Mouse (Mus musculus) lung, embryonic 15.5 days (tissue): ENCODE data around the gene AA467197. TPM values are rescaled to one million over a fixed set of nuclear protein-coding genes. Genes with fewer than 3 reads are reported as not detected.

Source experiments
- ATAC-seq: fragments of 200-750 bp; cut with Nextera tagmentation; 2 replicates; pipeline ENCODE4 v1.8.0; 2017; ENCODE audit warnings: moderate number of reproducible peaks, borderline replicate concordance; ENCODE audit not compliant: low FRiP score, low TSS enrichment; ENCODE audit errors: extremely low read depth
- H3K27ac ChIP-seq: fragments of 300-500 bp; sonication (generic); 2 replicates; pipeline ENCODE4 v1.5.1; 2015; ENCODE audit warnings: moderate library complexity, mild to moderate bottlenecking, inconsistent platforms
- H3K27me3 ChIP-seq: fragments of 300-500 bp; sonication (generic); 2 replicates; pipeline ENCODE4 v1.6.1; 2015; ENCODE audit warnings: inconsistent platforms
- H3K36me3 ChIP-seq: fragments of 300-500 bp; sonication (generic); 2 replicates; pipeline ENCODE4 v1.6.1; 2015; ENCODE audit warnings: inconsistent platforms
- H3K4me1 ChIP-seq: fragments of 300-500 bp; sonication (generic); 2 replicates; pipeline ENCODE4 v1.6.1; 2015; ENCODE audit warnings: inconsistent platforms
- H3K4me2 ChIP-seq: fragments of 300-500 bp; sonication (generic); 2 replicates; pipeline ENCODE4 v1.6.1; 2015; ENCODE audit warnings: inconsistent platforms, mild to moderate bottlenecking, moderate library complexity
- H3K4me3 ChIP-seq: fragments of 300-500 bp; sonication (generic); 2 replicates; pipeline ENCODE4 v1.5.1; 2015; ENCODE audit warnings: mild to moderate bottlenecking, inconsistent platforms
- H3K9ac ChIP-seq: fragments of 300-500 bp; sonication (generic); 2 replicates; pipeline ENCODE4 v1.6.1; 2015; ENCODE audit warnings: inconsistent platforms
- H3K9me3 ChIP-seq: fragments of 300-500 bp; sonication (generic); 2 replicates; pipeline ENCODE4 v1.6.1; 2016; ENCODE audit warnings: inconsistent platforms
- WGBS: fragments of 180-500 bp; shearing (Covaris S2); methylation state at CpG from one replicate; pipeline ENCODE4 v1.1.7; 2015; 5-methylcytosine and 5-hydroxymethylcytosine counted together
- polyA plus RNA-seq: library from polyadenylated mRNA; unstranded; fragments of >200 nt; fragmentation: Nextera tagmentation; extraction: Ambion mirVana; gene quantifications from 2 replicates; pipeline ENCODE4 v1.2.1, GENCODE M21; 2015

Gene AA467197
- polyA plus RNA-seq, 1 experiment from 2014 or later: 0.76 TPM

GRCm38 (mm10) chr2:122652096-122653084 lies 15.6 kb downstream of the AA467197 start:
- 39% methylated on average over 17 of the region's 17 CpGs for WGBS
- H3K4me3 ChIP-seq: no peak overlapping the region
- no peaks in the 10 kb centered on the region for H3K9me3 ChIP-seq
- no peaks in the 10 kb centered on the region for H3K4me1 ChIP-seq
- H3K9ac ChIP-seq: no peak overlapping the region
- no peak overlapping the region for H3K27ac ChIP-seq
- 0 out of 2 replicates have a peak, but pooled peaks have one; percentile 39 for ATAC-seq
- no peaks in the 10 kb centered on the region for H3K27me3 ChIP-seq
- no peaks in the 10 kb centered on the region for H3K36me3 ChIP-seq
- H3K4me2 ChIP-seq: no peak overlapping the region

DNA sequence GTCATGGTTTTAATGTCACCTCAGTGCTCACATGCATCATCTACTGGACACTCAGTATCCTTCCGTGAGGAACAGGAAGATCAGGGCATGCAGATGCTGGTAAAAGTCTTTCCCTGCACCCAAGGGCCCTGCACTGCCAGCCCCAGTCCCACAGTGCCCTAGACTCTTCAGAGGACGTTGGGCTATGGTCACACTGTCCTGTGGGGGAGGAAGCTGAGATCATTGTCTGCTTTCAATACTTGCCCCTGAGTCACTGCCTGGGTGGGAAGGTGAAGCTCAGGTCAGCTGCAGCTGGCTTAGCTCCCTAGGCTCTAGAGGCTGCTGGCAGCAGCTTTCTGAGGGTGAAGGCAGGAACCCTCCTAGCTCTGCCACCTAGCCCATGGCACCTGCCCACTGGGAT lies 19.3 kb downstream of the AA467197 start:
- H3K4me1 ChIP-seq: no peaks in the 10 kb centered on the region

GRCm38 (mm10) chr2:122656767-122657166 lies 20.0 kb downstream of the AA467197 start:
- H3K9me3 ChIP-seq: no peaks in the 10 kb centered on the region
- H3K36me3 ChIP-seq: no peaks in the 10 kb centered on the region
- no peak overlapping the region for H3K4me3 ChIP-seq
- H3K4me1 ChIP-seq: no peaks in the 10 kb centered on the region
- WGBS: 49% methylated on average over 9 of the region's 9 CpGs
- H3K27me3 ChIP-seq: no peaks in the 10 kb centered on the region
- no peak overlapping the region for H3K4me2 ChIP-seq
- H3K9ac ChIP-seq: no peak overlapping the region
- no peak overlapping the region for H3K27ac ChIP-seq
- ATAC-seq: no peak

More for the DNA sequence above, 19.3 kb downstream of the AA467197 start:
- H3K36me3 ChIP-seq: no peaks in the 10 kb centered on the region
- no peak overlapping the region for H3K4me3 ChIP-seq
- no peaks in the 10 kb centered on the region for H3K27me3 ChIP-seq
- H3K4me2 ChIP-seq: no peak overlapping the region
- ATAC-seq: no peak
- WGBS: 39% methylated on average over 2 of the region's 2 CpGs
- H3K9ac ChIP-seq: no peak overlapping the region
- H3K27ac ChIP-seq: no peak overlapping the region
- H3K9me3 ChIP-seq: no peaks in the 10 kb centered on the region

- H3K4me3 ChIP-seq: no peak overlapping the region
- H3K4me2 ChIP-seq: no peak overlapping the region
- no peak overlapping the region for H3K27ac ChIP-seq
- WGBS: 73% methylated on average over 10 of the region's 11 CpGs
- no peaks in the 10 kb centered on the region for H3K9me3 ChIP-seq
- no peaks in the 10 kb centered on the region for H3K36me3 ChIP-seq
- no peaks in the 10 kb centered on the region for H3K27me3 ChIP-seq
- H3K4me1 ChIP-seq: no peaks in the 10 kb centered on the region
- ATAC-seq: no peak
- H3K9ac ChIP-seq: no peak overlapping the region
Observed at GRCm38 (mm10) chr2:122657707-122658524, 21.1 kb downstream of the AA467197 start.

DNA sequence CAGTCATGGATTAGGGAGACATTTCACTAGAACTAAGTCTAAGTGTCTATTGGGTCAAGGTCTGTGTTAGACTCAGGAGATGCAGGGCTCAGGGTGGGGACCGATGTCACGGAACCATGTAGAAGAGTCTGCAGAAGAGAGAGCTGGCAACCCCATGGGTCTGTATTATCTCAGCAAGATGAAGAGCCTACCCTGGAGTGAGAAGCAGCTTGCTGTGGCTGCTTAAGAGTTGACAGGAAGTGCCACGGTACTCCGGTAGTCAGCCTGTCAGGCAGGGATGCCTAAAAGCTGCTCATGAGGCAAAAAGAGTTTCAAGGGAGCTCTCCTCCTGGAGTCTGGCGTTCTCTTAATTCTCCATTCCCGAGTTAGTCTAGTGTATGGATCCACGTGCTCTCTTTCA lies 23.0 kb downstream of the AA467197 start:
- H3K9ac ChIP-seq: no peak overlapping the region
- no peaks in the 10 kb centered on the region for H3K9me3 ChIP-seq
- 76% methylated on average over 7 of the region's 7 CpGs for WGBS
- H3K4me3 ChIP-seq: no peak overlapping the region
- no peaks in the 10 kb centered on the region for H3K36me3 ChIP-seq
- H3K4me2 ChIP-seq: no peak overlapping the region
- H3K4me1 ChIP-seq: no peaks in the 10 kb centered on the region
- H3K27me3 ChIP-seq: no peaks in the 10 kb centered on the region
- ATAC-seq: no peak
- no peak overlapping the region for H3K27ac ChIP-seq

DNA sequence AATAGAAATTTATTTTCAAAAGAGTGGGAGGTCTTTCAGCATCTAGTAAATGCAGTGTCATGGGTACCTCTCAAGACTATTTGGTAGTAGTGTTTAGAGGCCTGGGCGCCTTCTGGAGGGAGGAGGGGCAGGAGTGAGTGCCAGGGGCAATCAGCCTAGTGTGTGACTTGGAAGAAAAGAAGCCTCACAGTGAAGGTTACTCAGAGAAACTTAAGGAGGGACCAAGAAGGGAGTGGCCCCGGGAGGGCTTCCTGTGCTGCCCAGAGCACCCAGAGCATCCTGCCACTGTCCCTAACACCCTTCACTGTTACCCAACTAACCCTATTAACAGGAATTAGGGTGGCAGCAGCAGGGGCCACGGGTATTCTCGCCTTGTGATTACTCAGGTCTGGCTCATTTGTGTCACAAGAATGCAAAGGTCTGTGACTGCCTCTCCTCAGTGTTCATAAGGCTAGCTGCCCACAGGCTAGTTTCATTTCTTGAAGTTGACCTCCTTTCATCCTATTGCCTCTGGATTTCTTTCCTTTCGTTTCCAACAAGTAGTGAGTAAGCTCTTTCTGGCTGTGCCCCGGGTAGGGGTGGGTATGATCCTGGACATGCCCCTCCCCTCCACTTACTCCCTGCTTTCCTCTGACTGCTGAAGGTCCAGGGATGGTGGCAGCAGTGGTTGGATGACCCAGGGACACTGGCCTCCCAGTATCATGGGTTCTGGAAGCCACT lies 28.6 kb downstream of the AA467197 start:
- no peak overlapping the region for H3K4me3 ChIP-seq
- H3K27ac ChIP-seq: no peak overlapping the region
- H3K4me1 ChIP-seq: no peaks in the 10 kb centered on the region
- H3K27me3 ChIP-seq: no peaks in the 10 kb centered on the region
- no peak for ATAC-seq
- WGBS: 38% methylated on average over 6 of the region's 6 CpGs
- no peaks in the 10 kb centered on the region for H3K9me3 ChIP-seq
- H3K9ac ChIP-seq: no peak overlapping the region
- no peak overlapping the region for H3K4me2 ChIP-seq
- H3K36me3 ChIP-seq: no peaks in the 10 kb centered on the region

GRCm38 (mm10) chr2:122665973-122666875 lies 29.4 kb downstream of the AA467197 start:
- 38% methylated on average over 12 of the region's 12 CpGs for WGBS
- no peak overlapping the region for H3K4me3 ChIP-seq
- no peak for ATAC-seq
- H3K36me3 ChIP-seq: no peaks in the 10 kb centered on the region
- H3K27ac ChIP-seq: no peak overlapping the region
- no peaks in the 10 kb centered on the region for H3K4me1 ChIP-seq
- no peaks in the 10 kb centered on the region for H3K9me3 ChIP-seq
- H3K4me2 ChIP-seq: no peak overlapping the region
- H3K27me3 ChIP-seq: no peaks in the 10 kb centered on the region
- H3K9ac ChIP-seq: no peak overlapping the region; the same call in 1 of the 2 replicates

DNA sequence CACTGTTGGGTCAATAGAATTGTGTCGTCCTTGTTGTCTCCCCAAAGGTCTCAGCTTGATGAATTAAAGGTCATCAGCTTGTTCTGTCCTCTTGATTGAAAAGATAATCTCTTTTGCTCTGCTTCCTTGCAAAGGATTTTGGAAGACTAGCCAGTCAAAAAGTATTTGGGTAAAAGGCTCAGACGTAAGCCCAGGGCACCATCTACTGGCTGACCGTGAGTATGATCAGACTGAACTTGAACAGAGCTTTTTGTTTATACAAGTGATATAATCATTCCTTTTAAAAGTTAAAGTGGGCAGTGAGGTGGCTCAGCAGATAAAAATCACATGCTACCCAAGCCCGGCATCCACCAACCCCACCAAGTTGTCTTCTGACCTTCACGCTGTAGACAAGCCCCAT lies 31.1 kb downstream of the AA467197 start:
- H3K27ac ChIP-seq: no peak overlapping the region
- no peaks in the 10 kb centered on the region for H3K36me3 ChIP-seq
- no peaks in the 10 kb centered on the region for H3K9me3 ChIP-seq
- no peak overlapping the region for H3K4me2 ChIP-seq
- 17% methylated on average over 5 of the region's 5 CpGs for WGBS
- ATAC-seq: no peak
- H3K4me1 ChIP-seq: no peaks in the 10 kb centered on the region
- H3K4me3 ChIP-seq: no peak overlapping the region
- H3K9ac ChIP-seq: no peak overlapping the region
- no peaks in the 10 kb centered on the region for H3K27me3 ChIP-seq

DNA sequence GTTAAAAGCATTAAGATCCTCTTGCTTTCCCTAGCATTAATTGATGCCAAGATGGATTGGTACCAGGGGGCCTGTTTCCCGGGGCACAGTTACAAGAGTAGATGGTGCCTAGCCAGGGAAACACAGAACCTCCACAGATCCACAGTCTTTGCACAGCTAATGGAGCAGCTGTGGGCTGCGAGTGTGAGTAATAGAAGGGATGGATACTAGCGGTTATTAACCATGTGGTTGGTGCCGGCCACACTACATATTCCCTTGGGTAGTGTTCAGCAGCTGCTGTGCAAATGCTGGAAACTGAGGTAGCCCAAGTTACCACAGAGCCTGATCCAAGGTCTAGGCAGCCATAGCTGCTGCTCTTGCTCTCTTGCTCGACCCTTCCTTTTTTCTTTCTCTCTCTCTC lies 34.9 kb downstream of the AA467197 start:
- Histone ChIP-seq H3K4me3 (no peak overlapping the region), H3K9ac (no peak overlapping the region), H3K27ac (no peak overlapping the region), H3K4me1 (no peaks in the 10 kb centered on the region), H3K9me3 (no peaks in the 10 kb centered on the region), H3K27me3 (no peaks in the 10 kb centered on the region), H3K36me3 (no peaks in the 10 kb centered on the region), H3K4me2 (no peak overlapping the region)
- WGBS: 60% methylated on average over 5 of the region's 5 CpGs
- no peak for ATAC-seq

- Histone ChIP-seq H3K9ac (no peak overlapping the region), H3K27me3 (no peaks in the 10 kb centered on the region), H3K4me3 (no peak overlapping the region), H3K4me1 (no peaks in the 10 kb centered on the region), H3K4me2 (no peak overlapping the region), H3K27ac (no peak overlapping the region), H3K9me3 (no peaks in the 10 kb centered on the region), H3K36me3 (no peaks in the 10 kb centered on the region)
- no peak for ATAC-seq
- WGBS: 53% methylated on average over 5 of the region's 5 CpGs
Observed at GRCm38 (mm10) chr2:122672841-122673240, 36.1 kb downstream of the AA467197 start.

GRCm38 (mm10) chr2:122675126-122675525 lies 38.3 kb downstream of the AA467197 start:
- H3K27ac ChIP-seq: no peak overlapping the region
- ATAC-seq: no peak; the same call in 1 of the 2 replicates
- H3K4me1 ChIP-seq: no peaks in the 10 kb centered on the region
- H3K9me3 ChIP-seq: no peaks in the 10 kb centered on the region
- no peak overlapping the region for H3K4me2 ChIP-seq
- no peaks in the 10 kb centered on the region for H3K27me3 ChIP-seq
- H3K36me3 ChIP-seq: no peaks in the 10 kb centered on the region
- WGBS: 88% methylated on average over 2 of the region's 2 CpGs
- H3K4me3 ChIP-seq: no peak overlapping the region
- no peak overlapping the region for H3K9ac ChIP-seq
